Mouse (Mus musculus) cerebral cortex, adult 2 months (tissue): Measurements from ENCODE around the gene Camta2.

ENCODE experiments used
- WGBS: fragments of 180-500 bp; shearing (Covaris S2); methylation state at CpG from one replicate; pipeline ENCODE4 v1.1.7; 2018; 5-methylcytosine and 5-hydroxymethylcytosine counted together

The Camta2 gene

DNA sequence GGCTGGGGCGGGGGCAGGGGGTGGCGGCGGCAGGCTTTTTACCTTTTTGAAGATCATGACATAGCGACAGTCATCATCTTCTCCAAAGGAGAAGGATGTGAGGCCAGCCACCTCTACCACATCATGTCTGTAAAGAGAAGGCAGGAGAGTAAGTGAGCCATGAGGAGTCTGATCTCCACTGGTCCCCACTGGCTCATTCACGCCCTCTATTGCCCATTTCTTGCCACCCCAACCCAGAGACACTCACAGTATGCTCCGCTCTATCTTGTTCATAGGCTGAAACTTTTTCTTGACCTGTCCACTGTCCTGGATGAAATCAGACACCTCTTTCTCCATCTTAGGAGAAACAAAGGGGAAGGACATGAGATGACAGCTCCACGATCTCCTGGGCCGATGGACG, 23.2 kb downstream of the Camta2 start:
- WGBS: 93% methylated on average over 9 of the region's 9 CpGs

DNA sequence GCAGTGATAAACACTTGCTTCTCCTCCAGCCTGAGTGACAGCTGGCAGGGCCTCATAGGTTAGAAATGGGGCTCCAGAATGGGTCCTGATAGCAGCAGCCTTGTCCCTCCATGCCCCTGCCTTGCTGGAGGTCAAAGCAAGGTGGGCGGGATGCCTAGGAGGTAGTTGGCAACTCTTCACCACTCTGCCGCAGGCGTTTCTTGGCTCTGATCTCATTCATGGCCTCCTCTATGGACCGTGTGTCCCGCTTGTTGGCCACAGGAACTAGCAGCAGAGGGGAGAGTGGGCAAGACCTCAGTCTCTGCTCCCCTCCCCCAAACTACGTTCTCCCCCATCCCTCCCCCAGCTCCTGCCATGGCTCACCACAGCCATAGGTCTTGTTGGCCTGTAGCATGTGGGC, 23.9 kb downstream of the Camta2 start:
- WGBS: 79% methylated on average over 6 of the region's 6 CpGs

DNA sequence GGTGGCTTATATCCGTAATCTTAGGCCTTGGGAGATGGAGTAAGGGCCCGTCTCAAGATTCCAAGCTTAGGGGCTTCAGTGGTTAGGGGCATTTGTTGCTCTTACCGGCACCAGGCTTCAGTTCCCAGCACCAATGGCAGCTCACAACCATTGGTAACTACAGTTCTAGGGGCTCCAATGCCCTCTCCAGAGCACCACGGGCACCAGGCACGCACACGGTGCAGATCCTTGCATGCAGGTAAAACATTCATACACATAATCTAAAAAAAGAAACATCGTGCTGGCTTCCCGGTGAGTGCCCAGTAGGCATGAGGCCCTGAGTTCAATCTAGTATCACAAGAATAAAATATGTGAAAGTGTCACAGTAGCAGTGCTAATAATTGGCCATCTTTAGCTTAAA, 24.8 kb downstream of the Camta2 start:
- 88% methylated on average over 8 of the region's 8 CpGs for WGBS

DNA sequence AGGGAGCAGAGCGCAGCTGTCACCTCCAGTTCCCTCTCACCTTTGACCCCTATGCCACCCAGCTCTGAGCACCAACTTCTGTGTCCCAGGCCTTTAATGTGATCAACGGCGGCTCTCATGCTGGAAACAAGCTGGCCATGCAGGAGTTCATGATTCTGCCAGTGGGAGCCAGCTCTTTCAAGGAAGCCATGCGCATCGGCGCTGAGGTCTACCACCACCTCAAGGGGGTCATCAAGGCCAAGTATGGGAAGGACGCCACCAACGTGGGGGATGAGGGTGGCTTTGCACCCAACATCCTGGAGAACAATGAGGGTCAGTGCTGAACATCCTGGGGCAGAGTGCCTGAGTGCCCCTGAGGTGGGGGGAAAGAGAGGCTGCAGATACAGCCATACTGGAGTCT, 27.3 kb downstream of the Camta2 start:
- 90% methylated on average over 8 of the region's 8 CpGs for WGBS

DNA sequence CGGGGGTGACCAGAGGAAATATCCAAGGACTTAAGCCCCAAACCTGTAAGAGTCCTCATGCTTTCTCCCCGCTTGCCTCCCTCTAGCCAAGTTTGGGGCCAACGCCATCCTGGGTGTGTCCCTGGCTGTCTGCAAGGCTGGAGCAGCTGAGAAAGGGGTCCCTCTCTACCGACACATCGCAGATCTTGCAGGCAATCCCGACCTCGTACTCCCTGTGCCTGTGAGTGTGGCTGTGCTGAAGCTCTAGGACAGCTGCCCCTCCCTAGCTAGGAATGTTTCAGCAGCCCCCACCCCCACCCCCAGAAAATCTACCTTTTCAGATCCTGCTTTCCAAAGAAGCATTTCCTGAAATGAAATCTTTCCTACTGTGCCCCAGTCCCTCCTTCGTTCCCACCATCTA, 29.0 kb downstream of the Camta2 start:
- 77% methylated on average over 8 of the region's 8 CpGs for WGBS

DNA sequence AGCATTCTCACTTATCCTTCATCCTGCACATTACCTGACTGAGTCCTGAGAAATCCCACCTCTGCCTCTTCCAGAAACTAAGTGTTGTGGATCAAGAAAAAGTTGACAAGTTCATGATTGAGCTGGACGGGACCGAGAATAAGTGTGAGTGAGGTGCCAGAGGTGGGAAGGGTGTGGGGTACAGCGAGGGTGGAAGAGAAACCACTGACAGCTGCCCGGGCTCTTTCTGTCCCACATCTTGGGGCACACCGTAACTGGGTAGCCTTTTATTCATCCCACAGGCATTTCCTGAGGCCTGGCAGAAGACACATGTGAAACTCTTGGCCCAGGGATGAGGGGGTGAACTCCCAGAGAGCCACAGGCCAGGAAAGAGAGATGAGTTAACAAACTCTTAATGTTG, 29.4 kb downstream of the Camta2 start:
- 92% methylated on average over 5 of the region's 5 CpGs for WGBS

DNA sequence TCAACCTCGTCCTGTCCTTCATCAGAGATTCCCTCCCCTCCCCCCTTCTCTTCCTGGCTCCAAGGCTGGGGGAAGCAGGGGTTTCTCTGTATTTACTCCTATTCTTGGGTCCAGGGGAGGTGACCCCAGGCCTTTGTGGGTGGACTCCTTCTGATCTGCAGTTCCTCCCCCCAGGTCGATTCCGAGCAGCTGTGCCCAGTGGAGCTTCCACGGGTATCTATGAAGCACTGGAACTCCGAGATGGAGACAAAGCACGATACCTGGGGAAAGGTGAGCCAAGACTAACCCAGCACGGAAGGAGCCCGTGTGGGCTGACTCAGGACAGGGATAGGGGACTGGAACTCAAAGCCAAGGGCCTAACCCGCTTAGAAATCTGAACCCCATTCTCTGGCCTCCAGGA, 29.9 kb downstream of the Camta2 start:
- 73% methylated on average over 9 of the region's 9 CpGs for WGBS

DNA sequence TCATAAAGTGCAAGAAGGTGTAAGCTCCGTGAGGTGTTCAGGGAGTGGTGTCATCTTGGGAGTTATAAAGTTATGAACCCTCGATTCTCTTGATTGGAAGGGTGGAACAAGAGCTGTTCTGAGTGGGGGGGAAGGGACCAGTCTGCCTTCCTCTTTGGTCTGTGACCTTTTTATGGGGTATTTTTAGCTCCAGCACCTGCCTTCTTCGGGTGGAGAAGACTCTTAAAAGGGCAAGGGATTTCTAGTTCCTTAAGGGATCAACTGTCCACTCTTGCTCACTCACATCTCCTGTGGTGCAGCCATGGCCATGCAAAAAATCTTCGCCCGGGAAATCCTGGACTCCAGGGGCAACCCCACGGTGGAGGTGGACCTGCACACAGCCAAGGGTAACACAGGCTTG, 30.3 kb downstream of the Camta2 start:
- 67% methylated on average over 6 of the region's 6 CpGs for WGBS

DNA sequence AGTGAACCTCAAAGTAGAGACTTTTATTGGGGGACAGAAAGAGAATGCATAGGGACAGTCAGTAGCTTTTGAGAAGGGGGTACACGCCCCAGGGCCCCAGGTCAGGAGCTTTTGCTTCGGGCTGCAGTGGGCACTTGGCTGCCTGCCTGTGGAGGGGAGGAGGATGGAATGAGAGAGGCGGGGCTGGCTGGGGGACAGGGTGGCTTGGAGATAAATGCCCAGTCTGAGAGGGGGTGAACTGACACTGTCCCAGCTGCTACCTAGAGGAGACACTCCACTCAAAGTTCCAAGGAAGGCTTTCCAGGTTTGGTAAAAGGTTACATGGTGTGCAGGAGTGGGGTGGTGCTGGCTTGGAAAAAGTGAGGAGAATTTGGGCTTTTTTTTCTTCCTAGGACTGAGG, 30.9 kb downstream of the Camta2 start, which contains the start of gene Eno3:
Gene Eno3 (plus strand): TSS at position 239 of the 400 bp plus-strand sequence.
- WGBS: 52% methylated on average over 3 of the region's 3 CpGs

DNA sequence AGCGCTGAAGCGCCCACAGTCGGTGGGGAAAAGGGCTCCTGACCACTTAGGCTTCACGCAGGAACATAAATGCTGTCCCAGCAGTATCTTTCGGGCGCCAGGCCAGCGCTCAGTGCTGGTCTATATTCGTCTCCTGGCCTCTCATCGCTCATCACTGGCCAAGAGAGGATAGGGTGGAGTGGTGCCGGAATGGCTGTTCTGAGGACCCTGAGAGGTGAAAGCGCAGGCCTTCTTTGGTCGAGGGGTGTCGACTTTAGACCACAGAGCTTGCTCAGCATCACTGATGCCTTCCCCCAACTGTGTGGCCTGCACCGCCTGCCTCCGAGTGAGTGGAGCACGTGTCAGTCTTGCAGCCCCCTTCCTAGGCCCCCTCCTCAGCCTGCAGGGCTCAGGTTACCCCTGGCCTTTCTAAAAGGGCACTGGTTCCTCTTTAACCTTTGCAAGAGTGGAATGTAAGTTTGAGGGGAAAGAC, 31.4 kb downstream of the Camta2 start:
- 48% methylated on average over 16 of the region's 16 CpGs for WGBS

DNA sequence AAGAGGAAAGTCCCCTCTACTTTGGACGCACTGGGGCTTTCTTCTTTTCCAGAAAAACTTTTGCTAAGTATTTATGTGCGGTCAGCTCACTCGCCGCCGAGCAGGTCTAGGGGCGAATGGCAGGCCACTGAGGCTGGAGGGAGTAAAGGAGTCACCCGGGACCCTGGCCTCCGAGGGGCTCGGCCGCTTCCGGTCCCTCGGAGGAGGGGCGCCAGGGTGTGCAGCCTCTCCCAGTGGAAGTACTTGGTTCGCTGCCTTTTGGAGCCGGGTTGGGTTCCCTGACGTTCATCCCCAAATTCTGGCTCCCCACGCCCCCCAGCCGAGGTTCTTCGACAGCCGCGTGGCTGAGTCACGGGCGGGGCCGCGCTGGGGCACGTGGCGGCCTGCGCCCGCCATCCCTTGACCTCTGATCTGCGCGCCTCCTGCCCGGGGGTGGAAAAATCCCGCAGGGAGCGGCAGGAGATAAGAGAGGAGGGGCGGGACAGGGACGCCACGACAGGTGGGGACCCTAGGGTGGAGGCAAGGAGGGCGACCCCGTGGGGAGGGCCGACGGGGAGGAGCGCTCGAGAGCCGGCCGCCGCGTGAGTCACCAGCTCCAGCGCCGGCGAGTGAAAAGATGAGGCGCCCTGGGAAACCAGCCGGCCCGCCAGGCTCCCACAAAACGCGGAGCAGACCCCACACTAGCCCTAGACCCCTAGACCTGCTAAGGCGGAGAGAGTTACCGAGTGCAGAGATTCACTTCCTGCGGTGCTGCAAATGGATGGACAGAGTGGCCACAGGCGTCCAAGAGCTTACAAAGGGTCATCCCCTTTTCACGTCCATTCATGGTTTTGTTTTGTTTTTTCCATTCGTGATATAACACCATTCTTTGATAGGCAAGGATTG, 32.1 kb downstream of the Camta2 start:
- WGBS: 3% methylated on average over 61 of the region's 61 CpGs

DNA sequence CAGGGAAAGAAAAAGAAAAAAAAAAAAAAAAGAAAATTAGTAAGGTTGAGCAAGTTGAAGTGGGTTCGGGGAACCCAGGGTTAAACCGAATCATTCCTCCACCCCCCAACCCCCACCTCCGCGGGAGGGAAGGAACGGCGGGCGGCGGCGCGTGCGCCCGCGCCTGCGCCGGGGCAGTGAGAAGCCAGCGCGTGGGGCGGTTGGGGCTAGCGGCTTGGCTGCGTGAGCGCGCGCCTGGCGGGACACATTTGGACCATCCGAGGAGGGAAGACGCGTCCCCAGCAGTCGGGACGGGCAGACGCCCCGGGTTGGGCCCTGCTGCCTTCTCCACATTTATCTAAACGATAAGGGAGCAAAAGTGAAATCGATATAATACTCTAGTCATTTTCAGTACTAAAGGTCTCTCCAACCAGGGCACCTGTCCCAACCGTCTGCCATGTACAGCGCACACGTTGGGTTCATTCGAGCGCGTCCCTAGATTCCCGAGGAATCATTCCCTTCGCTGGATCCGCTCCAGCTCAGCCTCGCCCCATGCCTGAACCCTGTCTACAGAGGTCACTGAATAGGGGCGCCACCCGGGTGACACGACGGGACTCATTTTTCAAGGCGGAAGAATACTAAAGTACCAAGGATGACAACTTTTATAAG, 32.9 kb downstream of the Camta2 start:
- under 1% methylated on average over 48 of the region's 48 CpGs for WGBS

DNA sequence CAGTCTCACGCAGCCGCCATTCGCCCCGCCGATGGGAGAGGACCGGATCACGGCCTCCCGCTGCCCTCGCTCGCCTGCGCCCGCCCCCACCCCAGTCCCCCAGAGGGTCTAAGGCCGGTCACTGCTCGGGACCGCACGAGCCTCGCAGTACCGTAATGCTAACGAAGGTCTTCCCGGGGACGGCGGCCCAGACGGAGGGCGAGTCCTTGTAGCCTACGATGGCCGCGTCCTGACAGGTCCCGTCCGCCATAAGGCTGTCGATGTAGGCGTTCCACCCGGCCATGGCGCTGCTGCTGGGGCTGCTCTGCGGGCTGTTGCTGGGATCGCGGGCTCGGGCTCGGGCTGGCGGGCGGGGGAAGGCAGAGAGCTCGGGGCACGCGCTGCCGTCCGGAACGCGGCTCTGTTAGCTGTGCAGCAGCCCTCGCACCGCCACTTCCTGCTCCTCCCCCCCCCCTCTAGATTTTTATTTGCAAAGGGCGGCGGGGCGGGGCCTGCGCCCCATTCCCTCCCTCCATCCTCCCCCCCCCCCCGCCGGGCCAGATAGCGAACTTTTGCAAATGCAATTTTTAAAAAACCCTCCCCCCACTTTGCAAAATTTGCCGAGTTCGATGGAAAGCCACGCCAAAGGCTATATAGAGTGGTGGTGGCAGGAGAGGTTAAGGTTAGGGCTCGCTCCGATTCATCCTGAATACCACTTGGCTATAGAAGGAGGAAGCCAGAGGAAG, 33.5 kb downstream of the Camta2 start, which contains the start of gene Pfn1:
Gene Pfn1 (minus strand): TSS at position 447 of the 725 bp plus-strand sequence.
- under 1% methylated on average over 58 of the region's 61 CpGs for WGBS

DNA sequence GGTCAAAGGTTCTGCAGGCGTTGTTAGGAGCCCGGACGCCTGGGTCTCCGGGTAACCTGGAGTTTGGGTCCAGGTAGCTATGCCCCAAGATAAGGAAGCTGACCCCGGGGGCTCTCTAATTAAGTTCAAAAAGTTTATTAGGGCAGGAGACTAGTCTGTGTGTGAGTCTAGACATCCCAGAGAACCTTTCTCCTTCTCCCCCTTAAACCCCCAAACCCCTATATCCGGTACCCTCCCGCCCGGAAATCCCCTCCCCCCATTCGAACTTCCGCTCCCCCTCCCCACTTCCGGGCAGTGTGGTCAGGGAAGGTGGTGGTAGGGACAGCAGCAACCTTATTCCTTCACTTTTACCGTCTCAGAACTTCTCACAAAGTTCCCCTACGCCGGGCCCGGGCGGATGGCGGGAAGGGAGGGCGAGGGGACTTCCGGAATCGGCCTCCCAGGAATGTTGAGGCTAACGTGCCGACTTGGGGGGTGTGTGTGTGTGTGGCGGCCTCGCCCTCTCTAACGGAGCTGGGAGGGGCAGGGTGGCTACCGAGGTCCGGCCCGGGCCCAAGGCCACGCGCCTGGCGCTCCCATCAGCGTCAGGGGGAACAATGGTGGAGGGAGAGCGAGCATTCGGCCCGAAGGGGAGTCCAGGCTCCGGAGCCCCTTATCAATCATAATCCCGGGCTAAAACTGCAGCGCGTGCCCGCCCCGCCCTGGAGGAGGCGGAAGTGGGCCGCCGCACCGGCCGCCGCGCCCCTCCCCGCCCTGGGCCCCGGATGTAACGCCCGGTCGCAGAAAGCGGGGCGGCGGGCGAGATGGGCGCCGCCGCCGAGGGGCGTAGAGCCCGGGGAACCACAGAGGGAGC, 34.3 kb downstream of the Camta2 start:
- WGBS: under 1% methylated on average over 63 of the region's 63 CpGs

DNA sequence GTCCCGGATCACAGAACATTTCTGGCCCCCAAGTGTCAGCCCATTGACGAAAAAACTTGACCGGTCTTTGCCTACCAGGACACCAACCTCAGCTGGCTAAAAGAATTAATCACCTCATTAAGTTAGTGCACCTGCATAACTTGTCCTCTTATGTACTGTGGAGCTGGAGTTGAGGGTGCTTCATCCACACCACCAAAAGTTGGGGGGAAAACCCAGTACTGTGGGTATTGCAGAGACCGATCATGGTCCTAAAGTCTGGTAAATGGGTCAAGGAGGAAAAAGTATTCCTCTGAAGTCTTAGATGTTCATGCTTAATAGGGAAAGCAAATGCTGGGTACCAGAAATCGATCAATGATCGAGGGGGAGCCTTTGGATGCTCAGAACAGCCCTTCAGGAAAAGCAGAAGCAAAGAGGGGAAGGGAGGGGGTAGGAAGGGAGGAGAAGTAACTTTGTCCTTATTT, 35.0 kb downstream of the Camta2 start:
- WGBS: 35% methylated on average over 6 of the region's 6 CpGs

DNA sequence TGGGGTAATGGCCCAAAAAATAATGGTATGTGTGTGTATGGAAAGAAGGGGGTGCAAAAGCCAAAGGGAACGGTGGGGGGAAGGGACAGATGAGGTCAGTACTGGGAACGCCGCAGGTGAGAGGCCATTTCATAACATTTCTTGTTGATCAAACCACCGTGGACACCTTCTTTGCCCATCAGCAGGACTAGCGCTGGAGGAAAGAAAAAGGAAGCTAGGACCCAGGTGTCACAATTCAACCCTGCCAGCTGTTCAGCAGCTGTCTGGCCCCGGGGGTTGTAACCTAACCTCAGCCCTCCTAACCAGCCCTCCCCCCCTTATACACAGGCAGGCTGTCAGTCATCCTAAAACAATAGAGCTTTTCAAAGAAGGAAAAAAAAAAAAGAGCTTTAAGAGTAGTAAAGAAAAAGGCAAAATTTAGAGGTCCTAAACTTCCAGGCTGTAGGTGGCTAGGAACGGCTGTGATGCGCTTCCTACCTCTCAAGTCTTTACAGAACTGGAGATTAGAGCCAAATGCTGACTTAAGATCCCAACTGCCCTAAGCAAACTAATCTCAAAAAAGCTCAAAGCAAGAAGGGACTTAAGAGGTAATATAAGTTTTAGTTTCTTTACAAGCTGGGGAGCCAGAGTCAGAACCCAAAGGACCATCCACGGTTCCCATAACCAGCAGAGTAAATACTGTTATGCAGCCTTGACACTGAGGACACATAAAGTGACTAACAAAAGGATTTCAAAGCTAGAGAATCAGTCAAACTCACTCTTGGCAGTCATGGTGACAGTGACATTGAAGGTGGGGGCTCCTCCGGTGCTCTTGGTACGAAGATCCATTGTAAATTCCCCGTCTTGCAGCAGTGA, 35.6 kb downstream of the Camta2 start:
- WGBS: 35% methylated on average over 12 of the region's 12 CpGs

DNA sequence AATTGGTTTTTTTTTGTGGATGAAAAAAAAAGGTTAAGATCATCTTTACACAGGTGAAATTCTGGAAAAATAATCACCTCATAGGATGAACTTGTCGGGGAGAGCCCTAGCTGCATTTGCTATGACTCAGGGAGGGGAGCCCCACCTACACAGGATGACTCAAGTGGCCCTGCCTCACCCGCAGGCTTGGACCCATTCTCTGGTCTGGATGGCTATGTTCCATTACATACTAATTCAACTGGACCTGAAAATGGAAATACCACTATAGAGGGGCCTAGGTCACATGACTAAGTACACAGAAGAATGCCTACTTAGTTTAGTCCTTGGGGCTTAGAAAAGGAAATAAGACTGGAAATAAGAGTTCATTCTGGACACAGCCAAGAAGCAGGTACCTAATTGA, 36.5 kb downstream of the Camta2 start:
- WGBS: 31% methylated on average over 2 of the region's 2 CpGs

DNA sequence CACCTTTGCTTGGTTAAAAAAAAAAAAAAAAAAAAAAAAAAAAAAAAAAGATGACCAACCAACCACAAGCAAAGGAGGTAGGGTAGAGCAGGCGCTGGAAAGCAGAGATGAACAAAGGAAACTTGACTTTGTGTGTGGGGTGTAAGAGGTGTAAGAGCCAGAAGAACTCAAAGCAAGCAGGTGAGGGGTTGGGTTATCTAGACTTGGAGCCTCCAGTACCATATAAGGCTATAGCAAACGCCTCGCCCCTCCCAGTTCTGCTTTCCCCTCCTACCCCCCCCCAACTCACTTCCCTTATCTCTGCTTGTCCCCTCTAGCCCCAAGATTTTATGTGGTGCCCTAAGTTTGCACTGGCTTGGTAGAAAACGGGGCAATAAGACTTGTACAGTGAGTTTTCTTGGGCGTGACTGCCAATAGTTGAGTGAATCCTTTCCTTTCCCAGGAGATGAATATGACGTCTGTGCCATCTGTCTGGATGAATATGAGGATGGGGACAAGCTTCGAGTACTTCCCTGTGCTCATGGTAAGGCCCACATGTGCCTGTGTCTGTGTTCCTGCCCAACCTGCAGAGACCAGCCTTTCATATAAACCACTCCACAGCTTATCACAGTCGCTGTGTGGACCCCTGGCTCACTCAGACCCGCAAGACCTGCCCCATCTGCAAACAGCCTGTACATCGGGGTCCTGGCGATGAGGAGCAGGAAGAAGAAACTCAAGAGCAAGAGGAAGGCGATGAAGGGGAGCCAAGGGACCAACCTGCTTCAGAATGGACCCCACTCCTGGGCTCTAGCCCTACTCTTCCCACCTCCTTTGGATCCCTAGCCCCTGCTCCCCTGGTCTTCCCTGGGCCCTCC, 37.4 kb downstream of the Camta2 start:
- WGBS: 58% methylated on average over 12 of the region's 12 CpGs

DNA sequence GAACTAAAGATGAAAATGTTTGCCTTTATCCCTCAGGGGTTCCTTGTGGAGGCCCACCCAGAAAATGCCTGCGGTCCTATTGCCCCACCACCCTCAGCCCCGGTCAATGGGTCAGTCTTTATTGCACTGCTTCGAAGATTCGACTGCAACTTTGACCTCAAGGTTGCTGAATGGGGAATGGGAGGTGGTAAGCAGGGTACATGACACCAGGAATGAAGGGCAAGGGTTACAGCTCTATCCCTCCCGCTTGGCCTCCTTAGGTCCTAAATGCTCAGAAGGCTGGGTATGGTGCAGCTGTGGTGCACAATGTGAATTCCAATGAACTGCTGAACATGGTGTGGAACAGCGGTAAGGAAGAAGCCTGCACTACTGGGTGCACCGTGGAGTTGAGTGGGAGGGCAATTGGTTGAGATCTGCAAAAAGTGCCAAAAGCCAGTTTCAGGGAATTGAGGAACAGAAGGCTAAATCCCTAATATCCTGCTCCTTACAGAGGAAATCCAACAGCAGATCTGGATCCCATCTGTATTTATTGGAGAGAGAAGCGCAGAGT, 38.6 kb downstream of the Camta2 start:
- 75% methylated on average over 8 of the region's 8 CpGs for WGBS
